Mouse (Mus musculus): ENCODE results near the gene Cxcl15. TPM values are rescaled to one million over a fixed set of nuclear protein-coding genes. Genes with fewer than 3 reads are reported as not detected.
A peak's percentile ranks its signal among the peaks of the same experiment; 100 is the strongest.

Cxcl15 gene
- polyA plus RNA-seq, 1 experiment from 2014 or later = not detected

DNA sequence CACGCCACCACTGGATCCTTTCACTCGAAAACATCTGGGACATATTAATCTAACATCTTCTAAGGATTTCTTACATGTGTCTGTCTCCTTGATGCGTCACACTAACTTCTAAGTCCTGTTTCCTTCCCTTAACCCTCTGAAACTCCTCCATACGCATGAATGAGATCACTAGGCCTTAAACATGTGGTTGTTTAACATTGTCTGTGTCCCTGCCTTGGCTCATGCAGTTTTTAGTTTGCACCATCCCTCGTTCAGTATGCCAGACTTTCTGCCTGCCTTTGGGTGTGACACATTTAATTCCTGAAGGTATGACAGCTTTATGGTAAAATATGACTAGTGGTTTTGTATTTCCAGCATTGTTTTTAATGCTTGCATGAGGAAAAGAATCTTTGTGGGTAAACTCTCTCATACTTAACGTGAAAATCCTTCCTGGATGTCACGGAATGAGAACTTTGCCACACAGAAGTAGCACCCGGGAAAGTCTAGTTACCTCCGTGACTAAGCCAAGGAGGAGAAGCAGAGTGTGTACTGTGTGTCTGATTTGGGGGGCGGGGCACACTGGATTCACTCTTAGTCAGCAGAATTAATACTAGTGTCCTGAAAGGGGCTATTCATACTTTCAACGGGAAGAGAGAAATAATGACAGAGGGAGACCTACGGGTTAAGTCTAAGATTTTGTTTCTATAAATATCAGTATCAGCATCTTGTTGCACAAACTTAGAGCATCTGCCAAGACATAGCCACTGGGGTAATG, 30.2 kb upstream of the Cxcl15 start:
- Histone ChIP-seq H3K36me3 (ENCODE audit: control insufficient read depth, insufficient read depth, low read length) (no peaks in the 10 kb centered on the region), H3K4me2 (ENCODE audit: low read length) (no peak overlapping the region), H3K9me3 (ENCODE audit: control insufficient read depth, low read length) (no peaks in the 10 kb centered on the region), H3K27ac (replicated peaks in 1 of 2; ENCODE audit: control insufficient read depth in 1 of 2, insufficient read depth in 1 of 2, low read depth in 2 of 2, low read length in 2 of 2) (no peak overlapping the region), H3K4me1 (ENCODE audit: control insufficient read depth in 2 of 2, insufficient read depth in 2 of 2, low read length in 2 of 2) (peaks cover 4% of the 10 kb centered on the region in 2 experiments; a peak in 2 of 4 replicates), H3K27me3 (ENCODE audit: control insufficient read depth, insufficient read depth, low read length) (peaks cover 11% of the 10 kb centered on the region), H3K9ac (ENCODE audit: low read length) (no peak overlapping the region), H3K4me3 (ENCODE audit: control insufficient read depth in 1 of 2, insufficient read depth in 1 of 2, low read depth in 1 of 2, low read length in 2 of 2) (no peak overlapping the region)
- 71% methylated on average over 12 of the region's 12 CpGs for WGBS
- ATAC-seq (ENCODE audit: insufficient number of reproducible peaks, insufficient read depth, low FRiP score, low read depth) = no peak

DNA sequence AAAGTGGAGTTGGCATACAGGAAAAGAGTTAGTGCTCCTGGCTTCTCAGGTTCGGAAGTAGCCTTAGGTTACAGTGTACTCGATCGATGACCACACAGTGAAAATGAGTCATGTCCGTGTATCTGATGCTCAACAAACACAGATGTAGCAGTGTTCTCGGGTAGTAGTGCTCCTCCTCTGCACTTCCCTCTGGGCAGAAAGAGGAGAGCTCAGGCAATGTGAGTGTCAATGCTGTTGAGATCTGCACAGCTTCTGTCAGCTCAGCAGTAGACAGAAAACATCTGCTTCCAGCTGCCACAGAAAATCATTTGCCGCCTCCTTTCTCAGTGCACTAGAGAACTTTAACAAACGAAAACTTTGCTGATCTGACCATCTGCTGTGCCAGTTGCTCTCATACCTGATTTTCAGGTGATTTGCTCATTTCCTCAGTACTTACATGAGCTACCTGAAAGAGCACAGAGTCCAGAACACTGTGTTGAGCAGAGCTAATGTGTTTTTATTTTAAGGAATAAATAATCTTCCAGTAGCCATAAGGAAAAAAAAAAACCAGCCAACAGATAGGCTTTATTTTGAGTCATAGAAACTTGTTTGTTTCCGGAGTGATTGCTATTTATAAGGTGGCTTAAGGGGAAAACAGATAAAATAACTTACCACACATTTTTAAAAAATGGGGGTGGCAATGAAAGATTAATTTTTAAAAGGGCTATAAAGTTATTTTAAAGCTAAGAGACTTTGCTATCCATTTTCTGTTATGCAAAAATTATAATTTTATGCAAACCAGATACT, 28.3 kb upstream of the Cxcl15 start:
- Histone ChIP-seq H3K27me3 (ENCODE audit: control insufficient read depth, insufficient read depth, low read length) (no peaks in the 10 kb centered on the region), H3K4me3 (ENCODE audit: control insufficient read depth in 1 of 2, insufficient read depth in 1 of 2, low read depth in 1 of 2, low read length in 2 of 2) (no peak overlapping the region), H3K4me2 (ENCODE audit: low read length) (no peak overlapping the region), H3K9me3 (ENCODE audit: control insufficient read depth, low read length) (no peaks in the 10 kb centered on the region), H3K4me1 (ENCODE audit: control insufficient read depth in 2 of 2, insufficient read depth in 2 of 2, low read length in 2 of 2) (no peaks in the 10 kb centered on the region), H3K36me3 (ENCODE audit: control insufficient read depth, insufficient read depth, low read length) (no peaks in the 10 kb centered on the region), H3K9ac (ENCODE audit: low read length) (no peak overlapping the region), H3K27ac (replicated peaks in 1 of 2; ENCODE audit: control insufficient read depth in 1 of 2, insufficient read depth in 1 of 2, low read depth in 2 of 2, low read length in 2 of 2) (no peak overlapping the region)
- ATAC-seq (ENCODE audit: insufficient number of reproducible peaks, insufficient read depth, low FRiP score, low read depth) = no peak
- 50% methylated on average over 8 of the region's 8 CpGs for WGBS

GRCm38 (mm10) chr5:90768218-90768617, 26.1 kb upstream of the Cxcl15 start, which contains the start of gene Ppbp:
TSS of gene Ppbp (plus strand) at chr5:90768518.
- no peak within 1 kb of the TSS for H3K4me2 ChIP-seq (ENCODE audit: low read length)

DNA sequence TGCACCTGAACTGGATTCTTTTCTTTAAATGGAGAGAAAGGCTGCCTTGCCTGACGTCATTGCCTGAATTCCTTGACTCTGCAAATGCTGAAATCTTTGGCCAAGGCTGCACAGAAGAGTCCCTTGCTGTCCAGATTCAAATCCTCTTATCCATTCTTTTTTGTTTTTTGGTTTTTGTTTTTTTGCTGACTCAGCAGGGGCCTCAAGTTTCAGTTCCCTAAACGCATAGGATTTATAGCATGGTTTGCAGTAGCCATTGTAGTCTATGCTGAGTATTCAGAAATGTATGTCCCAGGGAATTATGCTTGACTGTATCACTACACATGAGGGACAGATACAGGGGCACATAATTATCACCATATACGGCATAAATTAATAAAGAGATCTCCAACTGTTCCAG, 23.0 kb upstream of the Cxcl15 start:
- H3K4me2 ChIP-seq (ENCODE audit: low read length) = no peak overlapping the region
- no peak for ATAC-seq (ENCODE audit: insufficient number of reproducible peaks, insufficient read depth, low FRiP score, low read depth)

More at GRCm38 (mm10) chr5:90768218-90768617, 26.1 kb upstream of the Cxcl15 start, which contains the start of gene Ppbp:
- no peaks in the 10 kb centered on the region for H3K36me3 ChIP-seq (ENCODE audit: control insufficient read depth, insufficient read depth, low read length)
- no peaks in the 10 kb centered on the region for H3K9me3 ChIP-seq (ENCODE audit: control insufficient read depth, low read length)
- H3K27ac ChIP-seq (replicated peaks in 1 of 2; ENCODE audit: control insufficient read depth in 1 of 2, insufficient read depth in 1 of 2, low read depth in 2 of 2, low read length in 2 of 2) = no peak within 1 kb of the TSS
- peaks cover 4 to 6% of the 10 kb centered on the region in 2 experiments; a peak in 3 of 4 replicates for H3K4me1 ChIP-seq (ENCODE audit: control insufficient read depth in 2 of 2, insufficient read depth in 2 of 2, low read length in 2 of 2)
- H3K9ac ChIP-seq (ENCODE audit: low read length) = no peak within 1 kb of the TSS
- no peaks in the 10 kb centered on the region for H3K27me3 ChIP-seq (ENCODE audit: control insufficient read depth, insufficient read depth, low read length)
- 54% methylated on average over 3 of the region's 3 CpGs for WGBS
- no peak within 1 kb of the TSS for H3K4me3 ChIP-seq (ENCODE audit: control insufficient read depth in 1 of 2, insufficient read depth in 1 of 2, low read depth in 1 of 2, low read length in 2 of 2)
- ATAC-seq (ENCODE audit: insufficient number of reproducible peaks, insufficient read depth, low FRiP score, low read depth) = no peak

GRCm38 (mm10) chr5:90771880-90772653, 22.3 kb upstream of the Cxcl15 start, which contains the start of gene Pf4:
TSS of gene Pf4 (plus strand) at chr5:90772435.
- ATAC-seq (ENCODE audit: insufficient number of reproducible peaks, insufficient read depth, low FRiP score, low read depth) = no peak; the same call in 1 of the 2 replicates
- Histone ChIP-seq H3K9me3 (ENCODE audit: control insufficient read depth, low read length) (no peaks in the 10 kb centered on the region), H3K4me3 (ENCODE audit: control insufficient read depth in 1 of 2, insufficient read depth in 1 of 2, low read depth in 1 of 2, low read length in 2 of 2) (no peak within 1 kb of the TSS), H3K27me3 (ENCODE audit: control insufficient read depth, insufficient read depth, low read length) (no peaks in the 10 kb centered on the region), H3K9ac (ENCODE audit: low read length) (no peak within 1 kb of the TSS), H3K4me1 (ENCODE audit: control insufficient read depth in 2 of 2, insufficient read depth in 2 of 2, low read length in 2 of 2) (peaks cover 4 to 6% of the 10 kb centered on the region in 2 experiments; a peak in 3 of 4 replicates), H3K36me3 (ENCODE audit: control insufficient read depth, insufficient read depth, low read length) (no peaks in the 10 kb centered on the region), H3K27ac (replicated peaks in 1 of 2; ENCODE audit: control insufficient read depth in 1 of 2, insufficient read depth in 1 of 2, low read depth in 2 of 2, low read length in 2 of 2) (peak within 1 kb of the TSS; percentile 22 to 45; a peak in 1 of 4 replicates), H3K4me2 (ENCODE audit: low read length) (peak within 1 kb of the TSS; percentile 38)
- WGBS = 54% methylated on average over 16 of the region's 16 CpGs

More for the DNA sequence above, 23.0 kb upstream of the Cxcl15 start:
- no peak overlapping the region for H3K4me3 ChIP-seq (ENCODE audit: control insufficient read depth in 1 of 2, insufficient read depth in 1 of 2, low read depth in 1 of 2, low read length in 2 of 2)
- no peak overlapping the region for H3K9ac ChIP-seq (ENCODE audit: low read length)
- H3K36me3 ChIP-seq (ENCODE audit: control insufficient read depth, insufficient read depth, low read length) = no peaks in the 10 kb centered on the region
- H3K9me3 ChIP-seq (ENCODE audit: control insufficient read depth, low read length) = no peaks in the 10 kb centered on the region
- H3K4me1 ChIP-seq (ENCODE audit: control insufficient read depth in 2 of 2, insufficient read depth in 2 of 2, low read length in 2 of 2) = peaks cover 4 to 6% of the 10 kb centered on the region in 2 experiments; a peak in 3 of 4 replicates
- H3K27me3 ChIP-seq (ENCODE audit: control insufficient read depth, insufficient read depth, low read length) = no peaks in the 10 kb centered on the region
- 65% methylated on average over 3 of the region's 3 CpGs for WGBS
- no peak overlapping the region for H3K27ac ChIP-seq (replicated peaks in 1 of 2; ENCODE audit: control insufficient read depth in 1 of 2, insufficient read depth in 1 of 2, low read depth in 2 of 2, low read length in 2 of 2)

GRCm38 (mm10) chr5:90775562-90775961, 18.8 kb upstream of the Cxcl15 start:
- no peak overlapping the region for H3K9ac ChIP-seq (ENCODE audit: low read length)
- H3K4me1 ChIP-seq (ENCODE audit: control insufficient read depth in 2 of 2, insufficient read depth in 2 of 2, low read length in 2 of 2) = peaks cover 4 to 6% of the 10 kb centered on the region in 2 experiments; a peak in 3 of 4 replicates
- H3K9me3 ChIP-seq (ENCODE audit: control insufficient read depth, low read length) = no peaks in the 10 kb centered on the region
- no peaks in the 10 kb centered on the region for H3K36me3 ChIP-seq (ENCODE audit: control insufficient read depth, insufficient read depth, low read length)
- H3K4me3 ChIP-seq (ENCODE audit: control insufficient read depth in 1 of 2, insufficient read depth in 1 of 2, low read depth in 1 of 2, low read length in 2 of 2) = no peak overlapping the region
- WGBS = 68% methylated on average over 5 of the region's 5 CpGs
- no peak overlapping the region for H3K27ac ChIP-seq (replicated peaks in 1 of 2; ENCODE audit: control insufficient read depth in 1 of 2, insufficient read depth in 1 of 2, low read depth in 2 of 2, low read length in 2 of 2)
- H3K27me3 ChIP-seq (ENCODE audit: control insufficient read depth, insufficient read depth, low read length) = no peaks in the 10 kb centered on the region
- no peak for ATAC-seq (ENCODE audit: insufficient number of reproducible peaks, insufficient read depth, low FRiP score, low read depth)
- no peak overlapping the region for H3K4me2 ChIP-seq (ENCODE audit: low read length)

DNA sequence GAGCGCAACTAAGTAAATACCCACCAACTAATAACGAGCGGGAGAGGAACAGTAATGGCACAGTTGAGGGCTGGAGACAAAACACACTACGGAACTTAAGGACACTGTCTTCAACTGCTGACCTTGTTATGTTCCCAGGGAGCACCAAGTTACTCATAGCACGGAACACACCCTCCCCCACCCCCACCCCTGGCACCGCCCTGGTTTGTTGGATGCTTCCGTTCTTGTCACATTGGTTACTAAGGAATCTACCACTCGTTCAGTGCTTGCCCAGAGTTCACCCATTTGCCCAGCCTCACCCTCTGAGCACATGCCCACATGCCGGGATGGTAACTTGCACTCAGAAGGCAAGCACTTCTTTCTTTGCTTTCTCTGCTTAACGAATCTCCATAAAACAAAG, 16.7 kb upstream of the Cxcl15 start:
- H3K36me3 ChIP-seq (ENCODE audit: control insufficient read depth, insufficient read depth, low read length) = no peaks in the 10 kb centered on the region
- ATAC-seq (ENCODE audit: insufficient number of reproducible peaks, insufficient read depth, low FRiP score, low read depth) = no peak
- peaks cover under 1 to 2% of the 10 kb centered on the region in 2 experiments; a peak in 1 of 4 replicates for H3K4me1 ChIP-seq (ENCODE audit: control insufficient read depth in 2 of 2, insufficient read depth in 2 of 2, low read length in 2 of 2)
- 83% methylated on average over 10 of the region's 10 CpGs for WGBS
- H3K9ac ChIP-seq (ENCODE audit: low read length) = no peak overlapping the region
- H3K4me2 ChIP-seq (ENCODE audit: low read length) = no peak overlapping the region
- H3K27ac ChIP-seq (replicated peaks in 1 of 2; ENCODE audit: control insufficient read depth in 1 of 2, insufficient read depth in 1 of 2, low read depth in 2 of 2, low read length in 2 of 2) = no peak overlapping the region
- no peaks in the 10 kb centered on the region for H3K9me3 ChIP-seq (ENCODE audit: control insufficient read depth, low read length)
- H3K27me3 ChIP-seq (ENCODE audit: control insufficient read depth, insufficient read depth, low read length) = no peaks in the 10 kb centered on the region
- H3K4me3 ChIP-seq (ENCODE audit: control insufficient read depth in 1 of 2, insufficient read depth in 1 of 2, low read depth in 1 of 2, low read length in 2 of 2) = no peak overlapping the region
